Mouse (Mus musculus) heart, postnatal 0 days (tissue): ENCODE measurements around the gene Cdc20b.

ENCODE experiments used
- CTCF ChIP-seq: IDR thresholded peaks from 2 replicates; pipeline ENCODE4 v1.5.1; 2016; ENCODE audit warnings: antibody characterized with exemption, control low read depth, low read depth
- EP300 ChIP-seq: IDR thresholded peaks from 2 replicates; pipeline ENCODE4 v1.6.1; 2016; ENCODE audit warnings: antibody characterized with exemption, low read depth

GRCm38 (mm10) chr13:113031351-113031750 is 3.6 kb upstream of the Cdc20b start:
- no peak for TF ChIP-seq EP300
- TF ChIP-seq CTCF, result no peak
